Mouse (Mus musculus) brain, embryonic 14.5 days (tissue): ENCODE measurements around the gene Galr3.

Experiments
- CTCF ChIP-seq: fragments of 200-500 bp; IDR thresholded peaks from 2 replicates; pipeline ENCODE4 v1.5.1; 2012; ENCODE audit warnings: inconsistent platforms, mild to moderate bottlenecking, moderate library complexity, borderline replicate concordance; ENCODE audit not compliant: insufficient read depth, insufficient read length; ENCODE audit errors: extremely low read depth
- POLR2A ChIP-seq: fragments of 200-500 bp; IDR thresholded peaks from 2 replicates; pipeline ENCODE4 v1.6.1; 2012; ENCODE audit warnings: mild to moderate bottlenecking, inconsistent platforms, borderline replicate concordance; ENCODE audit not compliant: poor library complexity, insufficient read depth, insufficient read length, severe bottlenecking; ENCODE audit errors: extremely low read depth

DNA sequence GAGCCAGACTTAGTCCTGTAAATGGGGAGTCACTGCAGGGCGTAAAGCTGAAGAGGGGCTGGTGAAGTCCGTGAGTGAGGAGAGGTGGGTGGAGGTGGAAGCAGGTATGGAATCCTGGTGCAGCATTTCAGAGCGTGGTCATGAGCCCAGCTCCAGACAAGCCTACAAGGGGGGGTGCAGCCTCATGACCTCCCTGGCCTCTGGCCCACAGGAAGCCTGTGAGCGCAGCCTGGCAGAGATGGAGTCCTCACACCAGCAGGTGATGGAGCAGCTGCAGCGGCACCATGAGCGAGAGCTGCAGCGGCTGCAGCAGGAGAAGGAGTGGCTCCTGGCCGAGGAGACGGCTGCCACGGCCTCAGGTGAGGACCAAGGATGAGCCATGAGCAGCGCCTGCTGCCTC, 42.1 kb upstream of the Galr3 start:
- TF ChIP-seq POLR2A (no peak), CTCF (no peak)
